Mouse (Mus musculus) embryonic facial prominence, embryonic 13.5 days (tissue): ENCODE data around the gene Tgfbrap1. TPM values are rescaled to one million over a fixed set of nuclear protein-coding genes. Genes with fewer than 3 reads are reported as not detected.
A peak's percentile ranks its signal among the peaks of the same experiment; 100 is the strongest.

ENCODE experiments used
- ATAC-seq: fragments of 200-750 bp; cut with Nextera tagmentation; 2 replicates; pipeline ENCODE4 v1.8.0; 2017; ENCODE audit warnings: low read depth; ENCODE audit not compliant: insufficient number of reproducible peaks, insufficient read depth, low FRiP score, low TSS enrichment
- H3K27ac ChIP-seq: fragments of 300-500 bp; sonication (generic); 2 replicates; pipeline ENCODE4 v1.5.1; 2015; ENCODE audit warnings: moderate library complexity, mild to moderate bottlenecking, inconsistent platforms
- H3K27me3 ChIP-seq: fragments of 300-500 bp; sonication (generic); 2 replicates; pipeline ENCODE4 v1.6.1; 2015; ENCODE audit warnings: mild to moderate bottlenecking, inconsistent platforms
- H3K36me3 ChIP-seq: fragments of 300-500 bp; sonication (generic); 2 replicates; pipeline ENCODE4 v1.6.1; 2015; ENCODE audit warnings: mild to moderate bottlenecking, inconsistent platforms
- H3K4me1 ChIP-seq: fragments of 300-500 bp; sonication (generic); 2 replicates; pipeline ENCODE4 v1.6.1; 2015; ENCODE audit warnings: inconsistent platforms
- H3K4me2 ChIP-seq: fragments of 300-500 bp; sonication (generic); 2 replicates; pipeline ENCODE4 v1.6.1; 2015; ENCODE audit warnings: moderate library complexity, mild to moderate bottlenecking, inconsistent platforms
- H3K4me3 ChIP-seq: fragments of 300-500 bp; sonication (generic); 2 replicates; pipeline ENCODE4 v1.5.1; 2015; ENCODE audit warnings: mild to moderate bottlenecking, inconsistent platforms
- H3K9ac ChIP-seq: fragments of 300-500 bp; sonication (generic); 2 replicates; pipeline ENCODE4 v1.6.1; 2015; ENCODE audit warnings: mild to moderate bottlenecking, inconsistent platforms
- H3K9me3 ChIP-seq: fragments of 300-500 bp; sonication (generic); 2 replicates; pipeline ENCODE4 v1.6.1; 2016; ENCODE audit warnings: inconsistent platforms
- WGBS: fragments of 180-500 bp; shearing (Covaris S2); methylation state at CpG from one replicate; pipeline ENCODE4 v1.1.7; 2015; ENCODE audit warnings: mixed read lengths; 5-methylcytosine and 5-hydroxymethylcytosine counted together
- polyA plus RNA-seq: library from polyadenylated mRNA; unstranded; fragments of >200 nt; fragmentation: Nextera tagmentation; extraction: Ambion mirVana; gene quantifications from 2 replicates; pipeline ENCODE4 v1.2.1, GENCODE M21; 2015

The Tgfbrap1 gene
- 10.9 and 12.5 TPM in 2 replicates for polyA plus RNA-seq

DNA sequence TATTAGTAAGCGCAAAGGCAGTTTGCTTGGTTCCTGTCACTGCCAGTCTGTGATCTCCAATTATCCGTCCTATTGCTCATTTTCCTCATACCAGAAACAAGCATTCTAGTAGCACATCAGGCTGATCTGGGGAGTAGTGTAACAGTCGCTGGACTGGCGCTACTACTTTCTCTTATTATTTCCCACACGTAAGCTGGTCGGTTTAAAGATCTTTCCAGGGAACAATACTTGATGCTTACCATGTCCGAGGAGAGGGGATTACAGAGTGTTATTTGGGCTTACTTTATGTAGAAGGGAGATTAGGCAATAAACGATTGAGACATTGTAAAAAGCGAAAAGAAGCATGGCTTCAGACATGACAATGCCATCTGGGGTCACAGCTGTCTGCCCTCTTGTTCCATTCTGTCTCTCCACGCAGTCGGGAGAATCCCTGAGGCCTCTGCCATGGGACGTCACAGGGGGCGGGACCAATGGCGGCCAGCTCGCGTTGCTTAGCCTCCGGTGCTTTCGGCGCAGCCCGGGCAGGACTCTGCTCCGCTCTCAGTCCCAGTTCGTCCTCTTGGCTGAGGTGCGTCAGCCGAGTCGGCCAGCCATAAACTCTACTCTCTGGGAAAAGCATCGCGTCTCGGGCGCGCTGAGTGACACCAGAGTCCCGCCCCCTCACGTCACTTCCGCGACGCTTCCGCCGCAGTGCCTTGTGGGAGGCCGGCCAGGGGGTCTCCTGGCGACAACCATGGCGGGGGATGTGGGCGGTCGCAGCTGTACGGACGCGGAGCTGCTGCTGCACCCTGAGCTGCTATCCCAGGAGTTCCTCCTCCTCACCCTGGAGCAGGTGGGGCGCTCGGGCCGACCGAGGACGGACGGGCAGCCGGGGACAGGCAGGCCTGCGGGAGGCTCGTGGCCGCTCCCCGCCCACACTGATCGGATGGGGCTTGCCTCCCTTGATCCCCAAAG is at the start of gene Tgfbrap1, which contains the start of gene AI597479:
TSS of gene Tgfbrap1 (minus strand) at position 607 of the 954 bp plus-strand sequence.
TSS of gene AI597479 (plus strand) at position 680 of the 954 bp plus-strand sequence.
- Histone ChIP-seq H3K9me3 (no peaks in the 10 kb centered on the region), H3K36me3 (peaks cover 24% of the 10 kb centered on the region), H3K9ac (peak within 1 kb of the TSS; percentile 96), H3K27me3 (no peaks in the 10 kb centered on the region), H3K4me3 (peak within 1 kb of the TSS; percentile 91), H3K4me1 (peaks cover 10% of the 10 kb centered on the region), H3K27ac (peak within 1 kb of the TSS; percentile 100), H3K4me2 (peak within 1 kb of the TSS; percentile 71)
- under 1% methylated on average over 57 of the region's 57 CpGs for WGBS
- peak; percentile 97 for ATAC-seq

DNA sequence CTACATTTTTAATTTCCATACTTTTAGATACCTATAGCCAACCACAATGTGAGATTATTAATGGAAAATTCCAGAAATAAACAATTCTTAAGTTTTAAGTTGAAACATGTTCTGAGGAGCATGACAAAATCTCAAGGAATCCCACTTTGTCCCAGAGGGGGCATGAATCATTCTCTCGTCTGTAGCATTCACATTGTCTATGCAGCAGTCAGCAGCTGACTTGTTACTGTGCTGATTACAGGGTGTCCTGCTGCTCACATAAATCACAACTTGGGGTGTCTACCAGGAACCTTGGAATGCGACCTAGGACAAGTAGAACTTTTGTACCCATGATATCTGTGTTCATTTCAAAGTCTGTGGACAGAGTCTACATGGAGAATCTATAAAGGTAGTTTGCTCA is 49.0 kb upstream of the Tgfbrap1 start:
- WGBS: 58% methylated on average over 2 of the region's 2 CpGs
- Histone ChIP-seq H3K4me1 (peaks cover 12% of the 10 kb centered on the region), H3K9me3 (no peaks in the 10 kb centered on the region), H3K9ac (no peak overlapping the region), H3K36me3 (no peaks in the 10 kb centered on the region), H3K27me3 (no peaks in the 10 kb centered on the region), H3K27ac (no peak overlapping the region), H3K4me3 (no peak overlapping the region), H3K4me2 (no peak overlapping the region)
- ATAC-seq: no peak

DNA sequence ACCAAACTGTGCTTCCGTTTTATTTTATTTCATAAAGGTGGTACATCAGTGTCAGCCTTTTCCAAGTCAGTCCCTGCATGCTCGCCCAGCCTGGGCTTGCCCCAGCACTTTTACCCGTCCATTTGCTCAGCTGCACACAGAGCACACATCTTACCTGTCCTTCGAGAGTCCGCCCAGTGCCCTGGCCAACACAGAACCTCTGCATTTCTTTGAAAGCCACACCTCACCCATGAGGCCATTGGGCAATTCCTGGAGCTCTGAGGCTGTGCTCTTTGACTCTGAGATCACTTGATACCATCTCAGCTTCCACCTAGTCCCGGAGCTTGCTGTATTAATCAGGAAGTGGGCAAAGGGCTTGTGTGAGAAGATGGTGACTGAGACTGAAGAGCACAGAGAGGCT is 47.0 kb upstream of the Tgfbrap1 start:
- Histone ChIP-seq H3K4me1 (peaks cover 12% of the 10 kb centered on the region), H3K4me2 (no peak overlapping the region), H3K27me3 (no peaks in the 10 kb centered on the region), H3K4me3 (no peak overlapping the region), H3K9me3 (no peaks in the 10 kb centered on the region), H3K27ac (no peak overlapping the region), H3K36me3 (no peaks in the 10 kb centered on the region), H3K9ac (no peak overlapping the region)
- no peak for ATAC-seq
- WGBS: 81% methylated on average over 6 of the region's 6 CpGs

DNA sequence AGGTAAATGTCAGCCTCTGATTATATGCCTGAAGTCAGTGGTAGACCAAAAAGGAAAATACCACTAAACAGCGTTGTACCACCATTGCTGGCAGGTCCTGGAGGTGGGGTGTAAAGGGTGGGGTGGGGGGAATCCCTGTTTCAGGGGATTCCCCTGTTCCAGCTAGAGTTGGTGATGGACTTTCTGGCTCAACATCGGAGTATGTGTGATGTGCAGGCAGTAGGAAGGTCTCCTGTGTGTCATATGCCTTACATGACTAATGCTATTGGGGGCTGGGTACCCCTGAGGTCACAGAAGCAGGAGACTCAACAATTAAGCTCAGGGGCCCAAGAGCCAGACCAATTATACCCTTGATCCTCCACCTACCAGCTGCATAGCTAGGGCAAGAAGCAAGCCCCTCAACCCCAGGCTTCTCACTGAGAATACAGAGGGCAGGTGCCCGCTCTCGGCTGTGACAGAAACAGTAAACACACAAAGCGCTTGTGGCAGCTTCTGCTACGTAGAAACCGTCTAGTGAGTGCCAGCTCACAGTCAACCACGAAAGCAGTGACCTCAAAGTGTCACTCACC is 46.0 kb upstream of the Tgfbrap1 start:
- peaks cover 12% of the 10 kb centered on the region for H3K4me1 ChIP-seq
- H3K4me2 ChIP-seq: no peak overlapping the region
- no peaks in the 10 kb centered on the region for H3K36me3 ChIP-seq
- no peak overlapping the region for H3K9ac ChIP-seq
- ATAC-seq: no peak
- WGBS: 89% methylated on average over 8 of the region's 8 CpGs
- no peak overlapping the region for H3K27ac ChIP-seq
- no peaks in the 10 kb centered on the region for H3K9me3 ChIP-seq
- no peaks in the 10 kb centered on the region for H3K27me3 ChIP-seq
- H3K4me3 ChIP-seq: no peak overlapping the region

DNA sequence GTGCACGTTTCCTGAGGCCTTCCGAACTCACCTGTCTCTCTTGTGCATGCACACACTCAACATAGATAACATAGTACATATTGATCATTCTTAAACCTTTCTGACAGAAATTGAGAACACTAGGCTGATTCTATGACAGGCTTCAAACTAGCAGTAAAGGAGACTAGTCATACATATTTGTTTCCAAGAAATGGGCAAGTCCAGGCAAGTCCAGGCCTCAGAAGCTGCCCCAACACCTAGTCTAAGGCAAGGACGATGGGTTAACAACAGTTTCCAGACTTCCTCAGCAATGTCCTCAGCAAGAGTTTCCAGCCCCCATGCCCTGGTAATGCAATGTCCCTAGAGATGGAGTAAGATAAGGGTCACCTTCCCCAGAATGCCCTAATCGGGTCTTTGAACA is 45.4 kb upstream of the Tgfbrap1 start:
- ATAC-seq: no peak
- Histone ChIP-seq H3K4me1 (peaks cover 12% of the 10 kb centered on the region), H3K36me3 (no peaks in the 10 kb centered on the region), H3K4me3 (no peak overlapping the region), H3K9ac (no peak overlapping the region), H3K4me2 (no peak overlapping the region), H3K27me3 (no peaks in the 10 kb centered on the region), H3K27ac (no peak overlapping the region), H3K9me3 (no peaks in the 10 kb centered on the region)
- WGBS: 84% methylated on average over 4 of the region's 4 CpGs

DNA sequence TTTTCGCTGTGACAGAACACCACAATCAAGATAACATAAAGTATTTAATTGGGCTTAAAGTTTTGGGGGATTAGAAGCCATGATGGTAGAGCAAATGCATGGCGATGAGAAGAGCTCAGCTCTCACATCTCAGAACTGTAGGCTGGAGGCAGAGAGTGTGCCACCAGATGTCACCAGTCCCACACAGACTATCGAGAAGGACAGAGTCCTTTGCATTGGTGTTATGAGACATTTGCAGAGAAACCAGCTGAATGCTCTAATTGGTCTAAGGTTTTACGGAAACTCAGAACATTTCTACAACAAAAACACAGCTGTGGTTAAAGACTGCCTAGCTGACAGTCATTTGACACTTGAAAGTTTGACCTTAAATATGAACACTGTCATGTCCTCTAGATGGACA is 44.8 kb upstream of the Tgfbrap1 start:
- H3K4me2 ChIP-seq: no peak overlapping the region
- no peak overlapping the region for H3K4me3 ChIP-seq
- H3K27me3 ChIP-seq: no peaks in the 10 kb centered on the region
- H3K27ac ChIP-seq: no peak overlapping the region
- H3K36me3 ChIP-seq: no peaks in the 10 kb centered on the region
- no peak overlapping the region for H3K9ac ChIP-seq
- H3K9me3 ChIP-seq: no peaks in the 10 kb centered on the region
- peaks cover 12% of the 10 kb centered on the region for H3K4me1 ChIP-seq
- no peak for ATAC-seq
- WGBS: 76% methylated on average over 4 of the region's 4 CpGs

DNA sequence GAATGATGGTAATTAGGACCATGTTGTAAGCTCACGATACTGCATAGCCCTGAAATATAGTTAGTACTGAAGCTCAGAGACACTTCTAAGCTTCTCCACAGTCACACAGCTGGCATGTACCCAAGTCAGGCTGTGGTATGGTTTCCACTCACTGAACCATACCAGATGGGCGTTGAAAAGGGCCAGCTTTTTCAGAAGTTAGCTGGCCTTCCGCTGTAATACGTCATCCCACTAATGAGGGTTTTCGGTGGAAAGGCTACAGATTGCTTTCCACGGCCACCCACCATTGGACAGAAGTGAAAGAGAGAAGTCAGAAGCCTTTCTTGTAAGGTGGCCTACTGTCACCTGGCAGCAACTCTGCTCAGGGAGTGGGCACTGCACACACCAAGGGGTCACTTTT is 44.4 kb upstream of the Tgfbrap1 start:
- 67% methylated on average over 6 of the region's 6 CpGs for WGBS
- no peak overlapping the region for H3K9ac ChIP-seq
- no peak for ATAC-seq
- no peaks in the 10 kb centered on the region for H3K27me3 ChIP-seq
- H3K9me3 ChIP-seq: no peaks in the 10 kb centered on the region
- H3K27ac ChIP-seq: no peak overlapping the region
- no peaks in the 10 kb centered on the region for H3K36me3 ChIP-seq
- H3K4me1 ChIP-seq: peaks cover 12% of the 10 kb centered on the region
- no peak overlapping the region for H3K4me2 ChIP-seq
- no peak overlapping the region for H3K4me3 ChIP-seq

DNA sequence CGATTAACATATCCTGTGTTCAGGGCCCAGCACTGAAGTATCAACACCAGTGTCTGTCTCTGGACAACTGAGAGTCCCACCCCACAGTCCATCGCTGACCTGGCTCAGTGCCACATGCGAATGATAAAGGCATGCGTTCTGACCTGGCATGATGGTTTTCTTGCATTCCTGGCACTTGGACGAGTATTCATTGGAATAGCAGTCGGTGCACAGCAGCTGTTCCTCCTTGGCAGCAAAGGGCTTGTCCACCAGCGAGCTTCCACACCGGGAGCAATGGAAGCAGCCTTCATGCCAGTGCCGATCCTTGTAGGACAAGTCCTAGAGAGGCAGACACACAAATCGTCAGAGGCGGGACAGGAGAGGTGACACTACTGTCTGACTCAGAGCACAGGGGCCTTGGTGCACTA is 43.1 kb upstream of the Tgfbrap1 start:
- Histone ChIP-seq H3K4me3 (no peak overlapping the region), H3K4me2 (no peak overlapping the region), H3K27me3 (no peaks in the 10 kb centered on the region), H3K9ac (no peak overlapping the region), H3K27ac (no peak overlapping the region), H3K9me3 (no peaks in the 10 kb centered on the region), H3K36me3 (peaks cover 3% of the 10 kb centered on the region), H3K4me1 (peaks cover 10% of the 10 kb centered on the region)
- WGBS: 83% methylated on average over 11 of the region's 11 CpGs
- no peak for ATAC-seq

DNA sequence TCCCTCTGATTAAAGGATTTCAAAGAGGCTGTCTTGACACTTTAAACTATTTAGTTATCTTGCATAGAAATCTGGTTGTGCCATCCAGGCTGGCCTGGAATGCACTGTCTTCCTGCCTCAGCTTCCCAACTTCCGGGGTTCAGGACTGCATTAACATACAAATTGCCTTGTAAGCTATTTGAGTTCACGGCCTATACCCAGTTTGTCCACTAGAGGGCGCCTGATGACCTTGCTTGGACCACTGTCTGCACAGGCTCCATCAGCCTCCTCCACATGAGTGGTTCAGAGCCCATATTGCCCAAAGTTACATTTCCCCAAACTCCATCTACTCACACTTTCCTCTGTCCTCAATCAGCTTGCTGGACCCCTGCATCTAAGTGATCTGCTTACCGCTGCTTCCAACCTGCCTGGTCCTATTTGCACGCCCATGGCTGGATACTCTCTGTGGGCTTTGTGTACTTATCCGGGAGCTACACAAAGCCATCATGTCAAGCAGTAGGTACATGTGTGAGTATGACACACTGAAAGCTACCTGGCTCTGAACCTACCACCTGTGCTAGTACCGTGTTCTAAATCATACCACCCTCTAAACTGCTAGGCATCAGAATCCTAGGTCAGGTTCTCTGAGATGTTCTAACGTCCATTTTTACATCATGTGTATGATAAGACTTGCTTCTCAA is 41.3 kb upstream of the Tgfbrap1 start:
- whole genome bisulfite sequencing: 51% methylated on average over 8 of the region's 8 CpGs
- peaks cover 11% of the 10 kb centered on the region for H3K36me3 ChIP-seq
- H3K9me3 ChIP-seq: no peaks in the 10 kb centered on the region
- H3K27ac ChIP-seq: no peak overlapping the region
- H3K4me1 ChIP-seq: peaks cover 7% of the 10 kb centered on the region; the same call in 1 of the 2 replicates
- H3K4me2 ChIP-seq: no peak overlapping the region
- no peak for ATAC-seq
- no peaks in the 10 kb centered on the region for H3K27me3 ChIP-seq
- no peak overlapping the region for H3K4me3 ChIP-seq
- no peak overlapping the region for H3K9ac ChIP-seq

DNA sequence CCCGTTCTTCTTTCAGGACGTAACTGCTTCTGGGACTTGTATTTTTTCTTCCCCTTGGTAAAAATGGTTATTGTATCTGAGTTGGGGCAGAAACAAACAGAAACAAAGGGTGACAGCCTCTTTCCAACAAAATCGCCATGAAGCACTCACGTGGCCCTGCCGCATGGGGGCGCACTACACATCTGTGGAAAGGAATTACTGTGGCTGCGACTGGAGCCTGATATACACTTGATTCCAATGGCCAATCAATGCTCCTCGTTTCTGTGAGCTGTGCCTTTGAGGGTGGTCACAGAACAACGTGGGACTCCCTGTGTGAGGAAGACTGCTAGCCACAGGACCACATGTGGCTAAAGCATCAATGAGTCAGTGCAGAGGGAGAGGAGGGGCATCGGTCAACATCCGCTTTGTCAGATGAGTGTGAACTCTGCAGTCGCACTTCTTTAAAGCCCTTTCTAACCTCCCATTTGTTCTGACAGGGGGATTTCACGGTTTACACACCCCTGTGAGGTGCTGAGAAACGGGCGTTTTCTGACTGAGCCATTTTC is 39.9 kb upstream of the Tgfbrap1 start:
- WGBS: 78% methylated on average over 15 of the region's 15 CpGs
- no peak for ATAC-seq

DNA sequence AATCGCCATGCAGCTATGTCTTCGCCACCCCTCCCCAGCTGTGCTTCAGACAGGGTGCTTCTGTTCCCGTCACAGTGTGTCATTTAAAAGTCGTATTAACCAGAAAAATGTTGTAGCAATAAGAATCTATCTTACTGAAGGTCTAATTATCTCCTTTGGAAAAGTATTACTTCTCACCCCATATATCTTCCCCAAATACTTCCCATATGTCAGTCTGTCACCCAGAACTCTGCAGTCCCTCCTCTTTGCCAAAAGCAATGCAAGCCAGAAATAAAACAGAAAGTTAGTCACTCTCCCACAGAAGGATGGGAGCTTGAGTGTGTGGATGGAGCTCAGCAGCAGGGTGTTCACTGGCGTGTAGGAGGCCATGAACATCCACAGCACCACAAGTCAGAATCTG is 38.9 kb upstream of the Tgfbrap1 start:
- Histone ChIP-seq H3K4me1 (no peaks in the 10 kb centered on the region), H3K27me3 (no peaks in the 10 kb centered on the region), H3K9ac (no peak overlapping the region), H3K4me3 (no peak overlapping the region), H3K9me3 (no peaks in the 10 kb centered on the region), H3K27ac (no peak overlapping the region), H3K4me2 (no peak overlapping the region), H3K36me3 (peaks cover 11% of the 10 kb centered on the region)
- 88% methylated on average over 5 of the region's 5 CpGs for WGBS
- no peak for ATAC-seq

More for the DNA sequence above, 39.9 kb upstream of the Tgfbrap1 start:
- Histone ChIP-seq H3K27me3 (no peaks in the 10 kb centered on the region), H3K36me3 (peaks cover 11% of the 10 kb centered on the region), H3K9ac (no peak overlapping the region), H3K4me3 (no peak overlapping the region), H3K4me2 (no peak overlapping the region), H3K27ac (no peak overlapping the region), H3K9me3 (no peaks in the 10 kb centered on the region), H3K4me1 (peaks cover 7% of the 10 kb centered on the region; the same call in 1 of the 2 replicates)
